Mouse (Mus musculus): ENCODE results near the gene Ambra1. TPM values are rescaled to one million over a fixed set of nuclear protein-coding genes. Genes with fewer than 3 reads are reported as not detected.

The Ambra1 gene
- polyA plus RNA-seq, 1 experiment = 37.9 TPM

DNA sequence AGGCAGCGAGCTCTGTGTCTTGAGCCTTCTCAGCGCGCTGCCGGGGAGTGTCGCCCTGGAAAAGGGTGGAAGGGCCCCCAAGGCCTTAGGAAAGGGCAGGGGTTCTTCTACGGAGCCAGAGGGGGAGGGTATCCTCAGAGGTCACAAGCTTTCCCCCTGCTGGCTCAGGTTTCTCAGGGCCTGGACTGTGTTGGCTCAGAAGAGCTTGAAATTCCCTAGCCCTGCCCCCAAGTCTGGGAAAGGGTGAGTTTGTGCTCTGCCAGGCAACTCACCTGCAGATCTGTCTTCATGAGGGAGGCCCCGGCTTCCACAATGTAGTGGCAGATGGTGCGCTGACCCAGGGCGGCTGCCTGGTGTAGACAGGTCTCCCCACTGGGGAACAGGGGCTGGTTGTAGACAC, 203.5 kb downstream of the Ambra1 start:
- Histone ChIP-seq H3K27me3 (ENCODE audit: control insufficient read depth, insufficient read depth, low read length) (no peaks in the 10 kb centered on the region), H3K4me3 (replicated peaks; ENCODE audit: insufficient read depth, low read depth, low read length) (no peak overlapping the region), H3K27ac (ENCODE audit: insufficient read depth, low read length) (peak overlapping the region; percentile 57), H3K4me1 (ENCODE audit: control insufficient read depth, insufficient read depth, low read length) (peaks cover 79% of the 10 kb centered on the region)
- WGBS = 13% methylated on average over 9 of the region's 9 CpGs
- TF ChIP-seq POLR2A (IDR thresholded peaks at IDR 0.05; ENCODE audit: borderline replicate concordance, insufficient read depth, low read length) (no peak), CTCF (IDR thresholded peaks at IDR 0.05; ENCODE audit: borderline replicate concordance, insufficient read depth, low read depth, low read length) (no peak)
- DNase-seq = peak; percentile 82 to 87

DNA sequence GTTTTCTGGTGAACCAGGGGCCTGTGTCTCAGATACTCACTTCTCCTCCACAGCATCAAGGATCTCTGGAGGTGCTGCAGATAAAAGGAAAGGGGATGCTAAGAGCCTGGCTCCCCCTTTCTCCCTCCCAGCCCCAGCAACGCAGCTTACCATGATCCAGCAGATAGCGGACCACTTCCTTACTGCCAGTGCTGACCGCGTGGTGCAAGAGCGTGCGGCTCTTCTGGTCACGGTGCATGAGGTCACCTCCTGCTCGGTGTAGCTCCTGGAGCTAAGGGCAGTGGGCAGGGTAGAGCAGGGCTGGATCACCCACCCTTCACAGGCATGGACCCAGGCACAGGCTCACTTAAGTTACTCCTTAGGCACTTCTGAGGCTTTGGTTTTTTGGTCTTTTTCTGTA, 204.1 kb downstream of the Ambra1 start:
- H3K4me3 ChIP-seq (replicated peaks; ENCODE audit: insufficient read depth, low read depth, low read length) = no peak overlapping the region
- H3K4me1 ChIP-seq (ENCODE audit: control insufficient read depth, insufficient read depth, low read length) = peaks cover 76% of the 10 kb centered on the region
- WGBS = 38% methylated on average over 8 of the region's 8 CpGs
- peak overlapping the region; percentile 27 for H3K27ac ChIP-seq (ENCODE audit: insufficient read depth, low read length)
- TF ChIP-seq CTCF (IDR thresholded peaks at IDR 0.05; ENCODE audit: borderline replicate concordance, insufficient read depth, low read depth, low read length) = no peak
- no peak for DNase-seq
- no peaks in the 10 kb centered on the region for H3K27me3 ChIP-seq (ENCODE audit: control insufficient read depth, insufficient read depth, low read length)

DNA sequence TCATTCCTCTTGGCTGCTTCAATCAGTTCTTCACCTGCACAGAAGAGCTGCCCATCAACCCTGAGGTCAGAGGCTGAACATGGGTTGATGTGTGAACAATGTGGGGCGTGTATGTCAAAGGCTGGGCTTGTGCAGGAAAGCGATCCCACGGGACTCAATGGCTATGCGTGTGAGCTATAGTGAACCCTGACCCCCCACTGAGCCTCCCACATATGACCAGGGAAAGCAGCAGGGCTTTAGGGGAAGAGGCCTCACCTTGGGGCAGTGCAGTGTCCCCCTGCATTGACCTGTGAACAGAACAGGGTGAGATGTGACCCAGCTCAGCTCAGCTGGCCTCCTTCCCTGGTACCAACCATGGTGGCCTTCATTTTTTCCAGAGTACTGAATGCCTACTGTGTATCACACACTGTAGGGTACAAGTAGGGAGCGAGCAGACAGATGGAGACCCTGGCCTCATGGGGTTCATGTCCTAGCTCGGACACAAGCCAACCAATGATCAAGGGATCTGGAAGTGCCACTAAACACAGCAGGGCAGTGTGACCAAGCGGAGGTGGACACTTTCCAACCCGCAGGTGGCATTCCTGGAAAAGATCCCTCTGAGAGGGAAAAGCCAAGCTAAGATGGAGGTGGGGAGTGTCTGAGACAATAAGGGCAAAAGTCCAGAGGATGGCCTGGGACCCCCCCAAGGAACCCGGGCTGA, 205.0 kb downstream of the Ambra1 start:
- Histone ChIP-seq H3K27ac (ENCODE audit: insufficient read depth, low read length) (peak overlapping the region; percentile 27), H3K4me3 (replicated peaks; ENCODE audit: insufficient read depth, low read depth, low read length) (no peak overlapping the region), H3K4me1 (ENCODE audit: control insufficient read depth, insufficient read depth, low read length) (peaks cover 78% of the 10 kb centered on the region), H3K27me3 (ENCODE audit: control insufficient read depth, insufficient read depth, low read length) (no peaks in the 10 kb centered on the region)
- TF ChIP-seq POLR2A (IDR thresholded peaks at IDR 0.05; ENCODE audit: borderline replicate concordance, insufficient read depth, low read length) (no peak), CTCF (IDR thresholded peaks at IDR 0.05; ENCODE audit: borderline replicate concordance, insufficient read depth, low read depth, low read length) (no peak)
- DNase-seq = peak; percentile 70 to 75
- WGBS = 37% methylated on average over 9 of the region's 9 CpGs

DNA sequence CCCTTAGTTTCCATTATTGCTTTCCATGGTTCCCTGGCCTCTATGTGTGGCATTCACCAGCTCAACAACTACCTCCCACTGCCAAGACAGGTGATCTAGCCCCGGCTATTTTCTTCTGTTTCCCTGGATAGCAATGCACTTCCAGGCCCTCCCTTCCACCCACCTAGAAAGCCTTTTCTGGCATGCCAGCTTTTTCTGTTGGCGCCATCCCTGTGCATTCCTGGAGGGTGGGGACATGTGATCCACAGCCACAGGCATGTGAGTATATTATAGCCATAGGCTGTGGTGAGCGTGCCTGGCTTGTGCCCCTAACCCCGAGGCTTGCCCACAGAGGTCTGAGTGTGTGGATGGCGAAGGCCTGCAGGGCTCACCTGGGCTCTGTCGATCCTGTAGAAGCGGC, 206.2 kb downstream of the Ambra1 start:
- 43% methylated on average over 7 of the region's 7 CpGs for WGBS
- TF ChIP-seq POLR2A (IDR thresholded peaks at IDR 0.05; ENCODE audit: borderline replicate concordance, insufficient read depth, low read length) = no peak
- TF ChIP-seq CTCF (IDR thresholded peaks at IDR 0.05; ENCODE audit: borderline replicate concordance, insufficient read depth, low read depth, low read length) = no peak
- H3K4me1 ChIP-seq (ENCODE audit: control insufficient read depth, insufficient read depth, low read length) = peaks cover 78% of the 10 kb centered on the region

DNA sequence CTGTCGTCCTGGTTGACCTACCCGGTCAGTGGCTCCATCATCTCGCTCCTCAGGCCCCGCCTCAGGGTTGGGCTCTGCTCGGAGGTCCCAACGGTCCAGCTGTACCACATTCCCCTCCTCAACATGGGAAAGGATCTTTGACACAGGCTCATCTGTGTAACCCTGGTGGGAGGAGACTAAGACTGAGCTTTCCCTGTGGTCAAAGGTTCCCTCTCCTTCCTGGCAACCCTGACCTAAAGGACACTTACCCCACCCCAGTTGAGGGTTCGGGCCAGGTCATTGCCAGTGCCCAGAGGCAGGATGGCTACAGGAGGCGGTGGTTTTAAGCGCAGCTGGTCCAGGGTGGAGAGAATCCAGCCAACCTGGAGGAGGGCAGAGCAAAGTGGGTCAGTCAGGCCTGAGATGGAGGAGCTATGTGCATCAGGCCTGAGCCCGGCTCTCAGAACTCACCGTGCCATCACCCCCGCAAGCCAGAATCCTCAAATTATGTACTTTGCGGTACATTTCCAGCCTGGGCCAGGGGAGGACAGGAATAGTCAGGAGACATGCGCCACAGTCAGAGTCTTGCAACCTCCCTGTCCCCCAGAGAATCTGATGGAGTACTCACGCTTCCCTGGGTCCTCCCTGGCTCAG, 209.5 kb downstream of the Ambra1 start:
- no peak for DNase-seq
- H3K27me3 ChIP-seq (ENCODE audit: control insufficient read depth, insufficient read depth, low read length) = no peaks in the 10 kb centered on the region
- whole genome bisulfite sequencing = 60% methylated on average over 15 of the region's 15 CpGs
- H3K27ac ChIP-seq (ENCODE audit: insufficient read depth, low read length) = no peak overlapping the region
- H3K4me1 ChIP-seq (ENCODE audit: control insufficient read depth, insufficient read depth, low read length) = peaks cover 62% of the 10 kb centered on the region
- H3K4me3 ChIP-seq (replicated peaks; ENCODE audit: insufficient read depth, low read depth, low read length) = no peak overlapping the region
- TF ChIP-seq POLR2A (IDR thresholded peaks at IDR 0.05; ENCODE audit: borderline replicate concordance, insufficient read depth, low read length) = no peak
- no peak for TF ChIP-seq CTCF (IDR thresholded peaks at IDR 0.05; ENCODE audit: borderline replicate concordance, insufficient read depth, low read depth, low read length)

More for the DNA sequence above, 206.2 kb downstream of the Ambra1 start:
- H3K4me3 ChIP-seq (replicated peaks; ENCODE audit: insufficient read depth, low read depth, low read length) = no peak overlapping the region
- H3K27me3 ChIP-seq (ENCODE audit: control insufficient read depth, insufficient read depth, low read length) = no peaks in the 10 kb centered on the region
- H3K27ac ChIP-seq (ENCODE audit: insufficient read depth, low read length) = no peak overlapping the region
- peak in 1 of 2 experiments; percentile 33 for DNase-seq

DNA sequence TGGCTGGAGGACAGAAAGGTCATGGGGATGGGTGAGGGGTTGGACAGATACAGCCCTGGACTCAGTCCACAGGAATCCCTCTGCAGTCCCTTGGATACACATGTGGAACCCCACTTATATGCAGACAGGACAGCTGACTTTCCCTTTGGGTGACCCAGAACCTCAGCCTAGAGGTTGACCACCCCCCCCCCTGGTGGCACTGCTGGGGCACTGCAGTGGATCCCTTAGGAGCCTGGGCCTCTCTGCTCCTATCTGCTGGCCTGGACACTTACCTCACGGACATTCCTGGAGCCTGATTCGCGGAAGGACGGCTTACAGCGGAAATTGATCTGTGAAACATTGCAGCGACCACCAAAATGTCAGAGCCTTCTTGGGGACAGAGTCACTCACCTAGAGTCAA, 212.4 kb downstream of the Ambra1 start:
- 80% methylated on average over 6 of the region's 6 CpGs for WGBS
- no peaks in the 10 kb centered on the region for H3K27me3 ChIP-seq (ENCODE audit: control insufficient read depth, insufficient read depth, low read length)
- no peak overlapping the region for H3K27ac ChIP-seq (ENCODE audit: insufficient read depth, low read length)
- H3K4me3 ChIP-seq (replicated peaks; ENCODE audit: insufficient read depth, low read depth, low read length) = no peak overlapping the region
- peak; percentile 43; the same call in 1 of the 2 replicates for TF ChIP-seq CTCF (IDR thresholded peaks at IDR 0.05; ENCODE audit: borderline replicate concordance, insufficient read depth, low read depth, low read length)
- no peak for TF ChIP-seq POLR2A (IDR thresholded peaks at IDR 0.05; ENCODE audit: borderline replicate concordance, insufficient read depth, low read length)
- peaks cover 61% of the 10 kb centered on the region for H3K4me1 ChIP-seq (ENCODE audit: control insufficient read depth, insufficient read depth, low read length)
- DNase-seq = peak in 1 of 2 experiments; percentile 23

DNA sequence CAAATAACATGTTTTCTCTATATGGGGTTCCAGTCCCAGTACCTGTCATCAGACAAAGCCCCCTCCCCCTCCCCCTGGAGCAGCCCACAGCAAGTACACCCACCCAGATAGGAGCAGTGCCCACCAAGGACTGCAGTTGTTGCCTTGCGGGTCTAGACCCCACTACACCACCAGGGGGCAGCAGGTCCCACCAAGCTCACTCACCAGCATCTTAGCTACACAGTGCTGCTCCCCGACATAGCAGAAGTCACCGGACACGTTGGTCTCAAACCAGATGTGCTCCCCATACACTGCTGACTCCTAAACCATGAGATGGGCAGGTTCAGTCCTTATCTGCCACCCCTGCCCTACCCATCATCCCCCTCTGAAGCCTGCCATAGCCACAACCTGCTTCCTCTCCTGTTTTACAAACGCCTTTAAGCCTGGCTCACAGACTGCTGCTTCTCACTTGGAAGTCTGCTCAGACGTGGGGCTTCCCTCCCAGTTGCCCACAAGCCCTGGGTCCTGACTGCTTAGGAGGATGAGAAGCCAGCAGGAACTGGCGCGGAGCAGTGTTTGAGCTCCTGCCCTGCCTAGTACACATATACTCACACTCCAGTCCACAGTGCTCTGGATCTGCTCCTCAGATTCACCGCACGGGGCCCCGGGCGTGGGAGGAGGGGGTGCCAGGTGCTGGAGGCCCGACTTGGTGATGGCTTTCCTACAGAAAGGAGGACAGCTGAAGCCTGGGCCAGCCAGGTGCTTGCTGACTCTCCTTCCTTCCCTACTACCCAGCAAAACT, 214.4 kb downstream of the Ambra1 start:
- TF ChIP-seq POLR2A (IDR thresholded peaks at IDR 0.05; ENCODE audit: borderline replicate concordance, insufficient read depth, low read length) = no peak
- peak; percentile 96 for TF ChIP-seq CTCF (IDR thresholded peaks at IDR 0.05; ENCODE audit: borderline replicate concordance, insufficient read depth, low read depth, low read length)
- H3K4me1 ChIP-seq (ENCODE audit: control insufficient read depth, insufficient read depth, low read length) = peaks cover 65% of the 10 kb centered on the region
- peak overlapping the region; percentile 21 for H3K27ac ChIP-seq (ENCODE audit: insufficient read depth, low read length)
- peak; percentile 81 to 88 for DNase-seq
- no peaks in the 10 kb centered on the region for H3K27me3 ChIP-seq (ENCODE audit: control insufficient read depth, insufficient read depth, low read length)
- H3K4me3 ChIP-seq (replicated peaks; ENCODE audit: insufficient read depth, low read depth, low read length) = peak overlapping the region; percentile 5
- 8% methylated on average over 13 of the region's 13 CpGs for WGBS
